Mouse (Mus musculus) T-cell, adult 66 days (primary cell): ENCODE data around the gene Dph1. TPM values are rescaled to one million over a fixed set of nuclear protein-coding genes. Genes with fewer than 3 reads are reported as not detected.

Source experiments
- total RNA-seq, 2 experiments: library from RNA; stranded (reverse); gene quantifications; 3 replicates in 1 of 2; 4 replicates in 1 of 2; pipeline ENCODE4 v1.2.4; 2023

Gene Dph1
- 10 to 100 TPM; 21.2 to 23.1 TPM for total RNA-seq

DNA sequence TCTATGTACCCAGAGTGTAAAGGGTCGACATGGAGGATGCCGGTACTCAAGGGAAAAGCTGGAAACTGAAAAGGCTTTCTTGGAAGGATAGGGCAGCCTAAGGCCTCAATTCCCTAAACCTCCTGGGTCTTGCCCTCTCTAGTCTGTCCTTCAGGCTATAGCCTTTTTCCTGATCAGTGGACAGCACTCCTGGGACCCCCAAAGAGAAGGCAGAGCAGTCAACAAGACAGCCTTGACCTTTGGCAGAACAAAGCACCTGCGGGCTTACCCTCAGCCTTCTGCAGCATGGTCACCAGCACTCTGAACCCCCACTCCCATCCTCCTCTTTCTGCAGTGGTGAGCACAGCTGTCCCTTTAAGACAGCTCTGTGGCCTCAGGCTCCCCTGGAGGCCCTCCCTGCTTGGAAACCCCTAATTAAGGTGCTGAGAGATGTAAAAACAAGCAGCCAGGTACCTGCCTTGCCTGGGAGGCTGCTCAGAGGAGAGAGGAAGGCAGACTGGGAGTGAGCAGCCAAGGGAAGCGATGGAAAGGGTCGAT lies at the start of gene Dph1:
TSS of gene Dph1 (minus strand) at position 337 of the 537 bp plus-strand sequence.

DNA sequence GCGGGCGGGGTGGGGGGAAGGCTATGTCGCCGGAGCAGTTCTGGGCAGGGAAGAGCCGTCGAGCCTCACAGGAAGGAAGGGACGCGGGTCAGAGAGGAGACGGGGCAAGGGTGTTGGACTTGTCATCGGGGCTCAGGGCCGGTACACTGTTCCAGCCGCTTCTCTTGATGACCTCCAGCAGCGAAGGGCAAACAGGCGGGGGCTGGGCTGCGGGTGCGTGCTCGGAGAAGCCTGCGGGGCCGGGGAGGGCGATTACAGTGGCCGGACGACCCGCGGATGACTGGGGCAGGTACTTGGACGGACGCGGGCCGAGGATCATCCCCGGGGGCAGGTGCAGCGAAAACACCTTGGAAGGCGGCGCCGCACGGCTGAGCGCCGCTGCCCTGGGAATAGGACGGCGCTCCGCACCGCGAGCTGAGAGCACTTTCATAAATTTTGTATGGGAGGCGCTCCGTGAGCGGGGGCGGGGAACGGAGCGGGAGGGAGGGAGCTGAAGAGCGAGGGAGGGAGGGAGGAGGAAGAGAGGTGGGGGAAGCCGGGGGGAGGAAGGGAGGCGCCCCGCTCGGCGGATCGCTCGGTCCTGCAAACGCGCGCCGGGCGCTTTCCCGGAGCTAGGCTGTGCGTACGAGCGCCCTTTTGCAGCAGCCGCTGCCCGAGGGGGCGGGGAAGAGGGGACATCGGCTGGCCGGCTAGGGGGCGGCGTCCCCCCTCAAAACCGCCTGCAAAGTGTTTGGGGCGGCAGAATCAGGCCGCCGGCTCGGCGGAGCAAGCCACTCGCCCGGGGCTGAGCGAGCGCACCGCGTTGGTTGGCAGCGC lies 2.4 kb upstream of the Dph1 start, which contains the start of gene Rtn4rl1:
TSS of gene Rtn4rl1 (plus strand) at position 528 of the 816 bp plus-strand sequence.

DNA sequence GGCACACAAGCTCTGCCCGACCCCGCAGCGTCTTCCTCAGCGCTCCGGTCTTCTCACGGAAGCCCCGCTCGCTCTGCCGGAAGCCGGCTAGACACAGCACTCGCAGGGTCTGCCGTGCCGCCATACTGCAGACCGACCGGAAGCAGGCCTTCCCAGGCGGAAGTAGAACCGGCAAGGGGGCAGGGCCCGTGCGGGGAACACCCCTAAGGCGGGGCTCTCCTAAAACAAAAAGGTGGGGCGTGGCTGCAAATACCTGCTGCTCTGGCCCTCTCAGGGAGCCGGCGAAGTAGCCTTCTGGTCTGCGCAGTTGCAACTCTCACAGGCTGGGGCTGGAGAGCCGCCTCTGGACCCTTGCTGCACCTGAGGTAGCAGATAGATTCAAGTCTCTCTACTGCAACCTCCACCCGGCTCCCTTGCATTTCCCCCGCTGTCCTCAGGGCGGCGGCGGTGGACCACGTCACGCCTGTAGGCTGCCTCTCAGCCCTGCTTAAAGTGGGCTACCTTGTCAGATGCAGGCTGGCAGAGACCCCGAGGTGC lies 12.3 kb downstream of the Dph1 start, which contains the start of gene Ovca2:
TSS of gene Ovca2 (minus strand) at position 164 of the 537 bp plus-strand sequence.

DNA sequence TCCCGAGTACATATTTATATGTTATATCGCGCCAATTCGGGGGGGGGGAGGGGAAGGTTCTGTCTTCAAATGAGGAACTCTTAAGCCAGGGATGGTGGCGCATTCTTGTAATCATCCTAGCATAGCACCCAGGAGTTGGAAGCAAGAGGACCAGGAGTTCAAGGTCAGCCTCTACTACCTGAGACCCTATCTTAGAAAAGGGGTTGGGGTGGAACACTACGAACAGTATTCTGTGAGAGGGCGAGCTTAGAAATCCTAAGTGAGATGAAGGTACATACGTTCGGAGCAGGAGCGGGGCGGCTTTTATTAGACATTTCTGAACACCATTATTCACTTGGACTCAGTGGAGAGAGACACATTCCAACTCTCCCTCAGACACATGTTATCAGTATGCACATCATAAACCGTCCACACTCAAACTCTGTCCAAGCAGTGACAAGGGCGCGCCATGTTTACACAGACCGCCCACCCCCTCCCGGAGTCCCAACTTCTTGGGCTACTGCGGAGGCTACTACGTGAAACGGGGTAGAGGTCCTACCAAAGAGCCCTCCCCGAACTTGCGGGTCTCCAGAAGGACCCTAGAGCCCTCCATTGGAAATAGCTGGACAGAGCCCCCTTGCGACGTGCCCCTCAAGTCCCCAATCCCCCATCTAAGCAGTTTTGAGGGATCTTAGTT lies 21.5 kb downstream of the Dph1 start, which contains the start of gene Hic1:
TSS of gene Hic1 (minus strand) at position 115 of the 676 bp plus-strand sequence.

Other genes starting within 250 kb of the Dph1 start
- gene Hic1, start 21.7 kb downstream of the Dph1 start, total RNA-seq, result 1 to 10 TPM; 2.7 to 5.0 TPM
- gene Ovca2, start 12.4 kb downstream of the Dph1 start, total RNA-seq, result 10 to 100 TPM; 10.9 to 12.1 TPM
- 10 to 100 TPM; 18.1 to 18.7 TPM for gene Rtn4rl1, start 2.5 kb upstream of the Dph1 start, total RNA-seq
- gene Rpa1, start 157.1 kb upstream of the Dph1 start, total RNA-seq, result 100 to 1,000 TPM; 155 to 156 TPM
- gene Smyd4, start 157.2 kb upstream of the Dph1 start, total RNA-seq, result 10 to 100 TPM; 11.6 to 14.8 TPM
- gene Serpinf1, start 231.5 kb upstream of the Dph1 start, total RNA-seq, result not detected
- under 1 TPM in 1 of 2 experiments, not detected in 1; 0.67 TPM for gene Serpinf2, start 248.3 kb upstream of the Dph1 start, total RNA-seq